Mouse (Mus musculus) midbrain, embryonic 15.5 days (tissue): ENCODE results near the gene Ctdnep1. TPM values are rescaled to one million over a fixed set of nuclear protein-coding genes. Genes with fewer than 3 reads are reported as not detected.
"Not testable (repeated sequence)": the region's sequence is repeated elsewhere in the genome, so short reads cannot be mapped to it uniquely, and the experiment has no call there.

Experiments
- ATAC-seq: fragments of 200-750 bp; cut with Nextera tagmentation; replicated peaks from 2 replicates; pipeline ENCODE4 v1.8.0; 2017; ENCODE audit warnings: moderate TSS enrichment
- H3K27ac ChIP-seq: fragments of 300-500 bp; sonication (generic); 2 replicates; pipeline ENCODE4 v1.5.1; 2015; ENCODE audit warnings: mild to moderate bottlenecking, inconsistent platforms
- H3K27me3 ChIP-seq: fragments of 300-500 bp; sonication (generic); replicated peaks from 2 replicates; pipeline ENCODE4 v1.6.1; 2015; ENCODE audit warnings: inconsistent platforms
- H3K36me3 ChIP-seq: fragments of 300-500 bp; sonication (generic); replicated peaks from 2 replicates; pipeline ENCODE4 v1.6.1; 2015; ENCODE audit warnings: inconsistent platforms
- H3K4me1 ChIP-seq: fragments of 300-500 bp; sonication (generic); 2 replicates; pipeline ENCODE4 v1.6.1; 2015; ENCODE audit warnings: inconsistent platforms
- H3K4me2 ChIP-seq: fragments of 300-500 bp; sonication (generic); 2 replicates; pipeline ENCODE4 v1.6.1; 2015; ENCODE audit warnings: inconsistent platforms, mild to moderate bottlenecking, moderate library complexity
- H3K4me3 ChIP-seq: fragments of 300-500 bp; sonication (generic); 2 replicates; pipeline ENCODE4 v1.5.1; 2015; ENCODE audit warnings: mild to moderate bottlenecking, inconsistent platforms
- H3K9ac ChIP-seq: fragments of 300-500 bp; sonication (generic); 2 replicates; pipeline ENCODE4 v1.6.1; 2015; ENCODE audit warnings: mild to moderate bottlenecking, inconsistent platforms
- H3K9me3 ChIP-seq: fragments of 300-500 bp; sonication (generic); 2 replicates; pipeline ENCODE4 v1.6.1; 2016; ENCODE audit warnings: inconsistent platforms
- WGBS: fragments of 180-500 bp; shearing (Covaris S2); methylation state at CpG from one replicate; pipeline ENCODE4 v1.1.7; 2015; ENCODE audit warnings: mixed read lengths; 5-methylcytosine and 5-hydroxymethylcytosine counted together
- polyA plus RNA-seq: library from polyadenylated mRNA; unstranded; fragments of >200 nt; fragmentation: Nextera tagmentation; extraction: Ambion mirVana; gene quantifications from 2 replicates; pipeline ENCODE4 v1.2.1, GENCODE M21; 2015

Gene Ctdnep1
- polyA plus RNA-seq, 1 experiment from 2014 or later: 22.5 TPM

- H3K9ac ChIP-seq: 0 out of 2 replicates have a peak overlapping the region, but pooled peaks have one; percentile 12
- no peaks in the 10 kb centered on the region for H3K27me3 ChIP-seq
- WGBS: 90% methylated on average over 2 of the region's 2 CpGs
Measured at GRCm38 (mm10) chr11:70002471-70002870, 21.5 kb downstream of the Ctdnep1 start.

GRCm38 (mm10) chr11:70005521-70005920, 24.6 kb downstream of the Ctdnep1 start:
- Histone ChIP-seq H3K4me1 (peaks cover 35% of the 10 kb centered on the region), H3K9ac (no peak overlapping the region), H3K27ac (no peak overlapping the region), H3K27me3 (no peaks in the 10 kb centered on the region), H3K4me3 (no peak overlapping the region), H3K4me2 (no peak overlapping the region), H3K9me3 (no peaks in the 10 kb centered on the region), H3K36me3 (peaks cover 45% of the 10 kb centered on the region)
- no peak for ATAC-seq
- 47% methylated on average over 5 of the region's 5 CpGs for WGBS

More at GRCm38 (mm10) chr11:70002471-70002870, 21.5 kb downstream of the Ctdnep1 start:
- Histone ChIP-seq H3K4me1 (peaks cover 53% of the 10 kb centered on the region), H3K4me3 (peak overlapping the region; percentile 67; the same call in 1 of the 2 replicates), H3K4me2 (peak overlapping the region; percentile 83), H3K36me3 (peaks cover 24% of the 10 kb centered on the region), H3K27ac (no peak overlapping the region), H3K9me3 (no peaks in the 10 kb centered on the region)
- ATAC-seq: no peak

GRCm38 (mm10) chr11:70010033-70010432, 29.1 kb downstream of the Ctdnep1 start:
- no peak for ATAC-seq
- Histone ChIP-seq H3K4me3 (no peak overlapping the region), H3K4me2 (no peak overlapping the region), H3K27me3 (no peaks in the 10 kb centered on the region), H3K4me1 (peaks cover 10% of the 10 kb centered on the region), H3K27ac (no peak overlapping the region), H3K9me3 (no peaks in the 10 kb centered on the region), H3K9ac (no peak overlapping the region), H3K36me3 (peaks cover 72% of the 10 kb centered on the region)
- WGBS: 91% methylated on average over 6 of the region's 6 CpGs

- WGBS: 91% methylated on average over 12 of the region's 12 CpGs
- Histone ChIP-seq H3K4me1 (peaks cover 13% of the 10 kb centered on the region), H3K27me3 (no peaks in the 10 kb centered on the region), H3K9ac (no peak overlapping the region), H3K36me3 (peaks cover 71% of the 10 kb centered on the region), H3K4me2 (no peak overlapping the region), H3K9me3 (no peaks in the 10 kb centered on the region), H3K4me3 (no peak overlapping the region), H3K27ac (no peak overlapping the region)
- ATAC-seq: no peak
Measured at GRCm38 (mm10) chr11:70010548-70010947, 29.6 kb downstream of the Ctdnep1 start.

GRCm38 (mm10) chr11:70010961-70011360, 30.0 kb downstream of the Ctdnep1 start:
- H3K4me1 ChIP-seq: peaks cover 14% of the 10 kb centered on the region
- H3K27me3 ChIP-seq: no peaks in the 10 kb centered on the region
- H3K9me3 ChIP-seq: no peaks in the 10 kb centered on the region
- ATAC-seq: no peak
- 74% methylated on average over 10 of the region's 10 CpGs for WGBS
- H3K9ac ChIP-seq: no peak overlapping the region
- no peak overlapping the region for H3K4me3 ChIP-seq
- no peak overlapping the region for H3K4me2 ChIP-seq
- peaks cover 71% of the 10 kb centered on the region for H3K36me3 ChIP-seq
- no peak overlapping the region for H3K27ac ChIP-seq

- Histone ChIP-seq H3K9ac (no peak overlapping the region), H3K9me3 (no peaks in the 10 kb centered on the region), H3K27ac (no peak overlapping the region), H3K36me3 (peaks cover 53% of the 10 kb centered on the region), H3K4me2 (no peak overlapping the region), H3K27me3 (no peaks in the 10 kb centered on the region), H3K4me1 (peaks cover 28% of the 10 kb centered on the region), H3K4me3 (no peak overlapping the region)
- no peak for ATAC-seq
- 87% methylated on average over 9 of the region's 9 CpGs for WGBS
Measured at GRCm38 (mm10) chr11:70012931-70013330, 32.0 kb downstream of the Ctdnep1 start.

GRCm38 (mm10) chr11:70013408-70013807, 32.5 kb downstream of the Ctdnep1 start:
- Histone ChIP-seq H3K4me1 (peaks cover 29% of the 10 kb centered on the region), H3K4me2 (no peak overlapping the region), H3K27ac (no peak overlapping the region), H3K9me3 (no peaks in the 10 kb centered on the region), H3K27me3 (no peaks in the 10 kb centered on the region), H3K36me3 (peaks cover 48% of the 10 kb centered on the region), H3K9ac (no peak overlapping the region), H3K4me3 (no peak overlapping the region)
- WGBS: 87% methylated on average over 3 of the region's 3 CpGs
- no peak for ATAC-seq

- 59% methylated on average over 5 of the region's 5 CpGs for WGBS
- peaks cover 42% of the 10 kb centered on the region for H3K36me3 ChIP-seq
Measured at GRCm38 (mm10) chr11:70014051-70014450, 33.1 kb downstream of the Ctdnep1 start.

GRCm38 (mm10) chr11:70014880-70015558, 34.1 kb downstream of the Ctdnep1 start, which contains the start of gene Acadvl:
TSS of gene Acadvl (minus strand) at chr11:70015411.
- Histone ChIP-seq H3K4me2 (peak within 1 kb of the TSS; percentile 88), H3K4me1 (peaks cover 43% of the 10 kb centered on the region), H3K4me3 (peak within 1 kb of the TSS; percentile 64), H3K9ac (peak within 1 kb of the TSS; percentile 84), H3K36me3 (peaks cover 32% of the 10 kb centered on the region), H3K27me3 (no peaks in the 10 kb centered on the region), H3K27ac (peak within 1 kb of the TSS; percentile 78), H3K9me3 (no peaks in the 10 kb centered on the region)
- WGBS: under 1% methylated on average over 35 of the region's 35 CpGs
- peak; percentile 75 for ATAC-seq

More at GRCm38 (mm10) chr11:70014051-70014450, 33.1 kb downstream of the Ctdnep1 start:
- Histone ChIP-seq H3K27me3 (no peaks in the 10 kb centered on the region), H3K4me2 (no peak overlapping the region), H3K4me1 (peaks cover 33% of the 10 kb centered on the region), H3K4me3 (no peak overlapping the region), H3K9ac (no peak overlapping the region), H3K9me3 (no peaks in the 10 kb centered on the region), H3K27ac (no peak overlapping the region)
- no peak for ATAC-seq

GRCm38 (mm10) chr11:70015677-70016076, 34.7 kb downstream of the Ctdnep1 start:
- Histone ChIP-seq H3K9me3 (no peaks in the 10 kb centered on the region), H3K27ac (no peak overlapping the region), H3K27me3 (no peaks in the 10 kb centered on the region), H3K36me3 (peaks cover 25% of the 10 kb centered on the region), H3K4me2 (peak overlapping the region; percentile 88), H3K9ac (peak overlapping the region; percentile 84; the same call in 1 of the 2 replicates), H3K4me1 (peaks cover 49% of the 10 kb centered on the region), H3K4me3 (peak overlapping the region; percentile 64)
- ATAC-seq: no peak
- WGBS: 69% methylated on average over 6 of the region's 6 CpGs

- not testable (repeated sequence) for H3K4me2 ChIP-seq, H3K4me3 ChIP-seq, H3K9me3 ChIP-seq, ATAC-seq, H3K9ac ChIP-seq, H3K27ac ChIP-seq, H3K27me3 ChIP-seq
- H3K4me1 ChIP-seq: peaks cover 52% of the 10 kb centered on the region
- WGBS: 78% methylated on average over 2 of the region's 2 CpGs
- peaks cover 20% of the 10 kb centered on the region for H3K36me3 ChIP-seq
Measured at GRCm38 (mm10) chr11:70016177-70016576, 35.2 kb downstream of the Ctdnep1 start.

GRCm38 (mm10) chr11:70016669-70017068, 35.7 kb downstream of the Ctdnep1 start, which contains the start of gene Dlg4:
TSS of gene Dlg4 (plus strand) at chr11:70016942.
- peak within 1 kb of the TSS; percentile 74 for H3K4me3 ChIP-seq
- H3K27ac ChIP-seq: peak within 1 kb of the TSS; percentile 97
- no peaks in the 10 kb centered on the region for H3K9me3 ChIP-seq
- H3K36me3 ChIP-seq: peaks cover 15% of the 10 kb centered on the region
- WGBS: 50% methylated on average over 3 of the region's 3 CpGs
- H3K9ac ChIP-seq: peak within 1 kb of the TSS; percentile 81
- ATAC-seq: no peak
- peaks cover 52% of the 10 kb centered on the region for H3K4me1 ChIP-seq
- no peaks in the 10 kb centered on the region for H3K27me3 ChIP-seq
- peak within 1 kb of the TSS; percentile 73 for H3K4me2 ChIP-seq
